Mouse (Mus musculus): ENCODE measurements at regions not wholly inside any gene's neighbourhood (a gene's known extent, or its start where the extent isn't known, plus 50 kb on each side); places are given as distances from the start of the nearest gene placed in this dataset.

DNA sequence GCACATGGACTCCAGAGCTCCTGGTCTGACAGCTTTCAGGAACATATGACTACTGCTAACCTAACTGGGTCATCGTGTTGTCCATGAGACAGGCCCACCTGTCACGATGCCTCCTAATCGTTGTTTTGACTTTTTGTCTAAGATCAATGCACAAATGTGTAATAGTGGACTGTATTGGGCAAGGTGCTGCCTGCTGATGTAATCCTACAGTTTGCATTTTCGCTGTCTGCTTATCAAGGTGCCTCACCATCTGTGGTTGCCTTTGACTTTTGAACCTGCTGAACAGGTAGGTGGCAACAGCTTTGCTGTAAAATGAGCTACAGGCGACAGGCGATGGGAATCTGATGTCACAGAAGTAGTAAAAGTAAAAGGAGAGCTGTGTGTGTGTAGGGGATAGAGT lies 78.0 kb upstream of the Lifr start:
- Histone ChIP-seq H3K4me1 (replicated peaks; ENCODE audit: control insufficient read depth, insufficient read depth, low read length) (no peaks in the 10 kb centered on the region), H3K27ac (no peak overlapping the region), H3K36me3 (replicated peaks; ENCODE audit: control insufficient read depth, insufficient read depth) (no peaks in the 10 kb centered on the region), H3K27me3 (ENCODE audit: control insufficient read depth, insufficient read depth, low read length) (no peaks in the 10 kb centered on the region), H3K4me2 (replicated peaks) (no peak overlapping the region), H3K9ac (no peak overlapping the region), H3K9me3 (ENCODE audit: control insufficient read depth, low read length) (no peaks in the 10 kb centered on the region), H3K4me3 (replicated peaks; ENCODE audit: low read length) (no peak overlapping the region)
- ATAC-seq (ENCODE audit: low FRiP score) (no peak), DNase-seq (ENCODE audit: low spot score) (no peak)
- WGBS = 97% methylated on average over 6 of the region's 6 CpGs

DNA sequence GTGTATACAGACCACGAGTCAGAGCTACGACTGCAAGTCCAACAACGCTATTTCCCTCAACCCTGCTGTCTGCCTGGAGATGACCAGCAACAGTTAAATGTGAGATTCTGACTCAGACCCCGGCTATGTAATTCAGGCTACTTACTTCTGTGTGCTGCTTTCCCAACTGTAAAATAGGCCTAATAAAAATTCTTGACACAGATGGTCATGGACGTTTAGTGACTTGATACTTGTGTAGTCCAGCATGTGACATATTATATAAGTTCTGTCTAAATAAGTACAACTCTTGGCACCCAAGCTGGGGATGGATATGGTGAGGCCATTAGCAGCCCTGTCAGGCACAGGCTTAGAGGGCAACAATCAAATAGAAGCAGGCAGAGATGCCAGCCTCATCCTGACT lies 77.4 kb upstream of the Lifr start:
- H3K4me3 ChIP-seq (replicated peaks; ENCODE audit: low read length) = no peak overlapping the region
- H3K27me3 ChIP-seq (ENCODE audit: control insufficient read depth, insufficient read depth, low read length) = no peaks in the 10 kb centered on the region
- no peaks in the 10 kb centered on the region for H3K4me1 ChIP-seq (replicated peaks; ENCODE audit: control insufficient read depth, insufficient read depth, low read length)
- WGBS = 82% methylated on average over 5 of the region's 5 CpGs
- no peak overlapping the region for H3K9ac ChIP-seq
- no peaks in the 10 kb centered on the region for H3K9me3 ChIP-seq (ENCODE audit: control insufficient read depth, low read length)
- no peaks in the 10 kb centered on the region for H3K36me3 ChIP-seq (replicated peaks; ENCODE audit: control insufficient read depth, insufficient read depth)
- H3K4me2 ChIP-seq (replicated peaks) = no peak overlapping the region
- no peak overlapping the region for H3K27ac ChIP-seq
- DNase-seq (ENCODE audit: low spot score) (no peak), ATAC-seq (ENCODE audit: low FRiP score) (no peak)

DNA sequence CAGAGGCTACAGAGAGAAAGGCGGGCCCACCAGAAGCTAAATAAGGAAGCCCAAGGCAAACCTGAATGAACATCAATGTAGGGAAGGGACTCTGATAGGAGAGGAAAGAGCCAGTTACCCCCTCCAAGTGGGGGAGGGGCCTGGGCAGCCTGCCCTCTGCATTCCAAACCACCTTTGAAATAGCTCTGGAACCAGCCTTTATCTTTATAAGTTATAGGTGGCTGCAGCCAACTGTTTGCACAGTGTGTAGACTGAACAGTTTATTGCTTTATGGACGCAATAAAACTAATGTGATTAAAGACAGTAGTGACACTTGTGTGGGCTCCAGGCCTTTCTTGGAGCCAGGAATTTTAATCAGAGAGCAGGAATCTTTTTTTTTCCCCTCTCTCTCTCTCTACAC lies 75.4 kb upstream of the Lifr start:
- 79% methylated on average over 2 of the region's 2 CpGs for WGBS
- Histone ChIP-seq H3K27ac (no peak overlapping the region), H3K4me2 (replicated peaks) (no peak overlapping the region), H3K36me3 (replicated peaks; ENCODE audit: control insufficient read depth, insufficient read depth) (no peaks in the 10 kb centered on the region), H3K4me3 (replicated peaks; ENCODE audit: low read length) (no peak overlapping the region), H3K27me3 (ENCODE audit: control insufficient read depth, insufficient read depth, low read length) (no peaks in the 10 kb centered on the region), H3K9me3 (ENCODE audit: control insufficient read depth, low read length) (no peaks in the 10 kb centered on the region), H3K4me1 (replicated peaks; ENCODE audit: control insufficient read depth, insufficient read depth, low read length) (no peaks in the 10 kb centered on the region), H3K9ac (no peak overlapping the region)
- no peak for ATAC-seq (ENCODE audit: low FRiP score)
- DNase-seq (ENCODE audit: low spot score) = no peak

GRCm38 (mm10) chr15:7016018-7016417 lies 74.4 kb upstream of the Lifr start:
- ATAC-seq (ENCODE audit: low FRiP score) = no peak
- H3K36me3 ChIP-seq (replicated peaks; ENCODE audit: control insufficient read depth, insufficient read depth) = no peaks in the 10 kb centered on the region
- no peaks in the 10 kb centered on the region for H3K9me3 ChIP-seq (ENCODE audit: control insufficient read depth, low read length)
- WGBS = 61% methylated on average over 3 of the region's 3 CpGs
- DNase-seq (ENCODE audit: low spot score) = no peak
- no peak overlapping the region for H3K27ac ChIP-seq
- H3K27me3 ChIP-seq (ENCODE audit: control insufficient read depth, insufficient read depth, low read length) = no peaks in the 10 kb centered on the region
- no peak overlapping the region for H3K4me2 ChIP-seq (replicated peaks)
- no peak overlapping the region for H3K9ac ChIP-seq
- no peaks in the 10 kb centered on the region for H3K4me1 ChIP-seq (replicated peaks; ENCODE audit: control insufficient read depth, insufficient read depth, low read length)
- H3K4me3 ChIP-seq (replicated peaks; ENCODE audit: low read length) = no peak overlapping the region

- Histone ChIP-seq H3K4me3 (replicated peaks; ENCODE audit: low read length) (no peak overlapping the region), H3K27me3 (ENCODE audit: control insufficient read depth, insufficient read depth, low read length) (no peaks in the 10 kb centered on the region), H3K9me3 (ENCODE audit: control insufficient read depth, low read length) (no peaks in the 10 kb centered on the region), H3K4me2 (replicated peaks) (no peak overlapping the region), H3K36me3 (replicated peaks; ENCODE audit: control insufficient read depth, insufficient read depth) (no peaks in the 10 kb centered on the region), H3K9ac (no peak overlapping the region), H3K4me1 (replicated peaks; ENCODE audit: control insufficient read depth, insufficient read depth, low read length) (no peaks in the 10 kb centered on the region), H3K27ac (no peak overlapping the region)
- no peak for DNase-seq (ENCODE audit: low spot score)
- WGBS = 84% methylated on average over 6 of the region's 6 CpGs
- ATAC-seq (ENCODE audit: low FRiP score) = no peak
Observed at GRCm38 (mm10) chr15:7017281-7017845, 73.1 kb upstream of the Lifr start.

- ATAC-seq (ENCODE audit: low FRiP score) = no peak
- Histone ChIP-seq H3K4me3 (replicated peaks; ENCODE audit: low read length) (no peak overlapping the region), H3K4me1 (replicated peaks; ENCODE audit: control insufficient read depth, insufficient read depth, low read length) (no peaks in the 10 kb centered on the region), H3K9me3 (ENCODE audit: control insufficient read depth, low read length) (no peaks in the 10 kb centered on the region), H3K9ac (no peak overlapping the region), H3K36me3 (replicated peaks; ENCODE audit: control insufficient read depth, insufficient read depth) (no peaks in the 10 kb centered on the region), H3K27me3 (ENCODE audit: control insufficient read depth, insufficient read depth, low read length) (no peaks in the 10 kb centered on the region), H3K4me2 (replicated peaks) (no peak overlapping the region), H3K27ac (no peak overlapping the region)
- no peak for DNase-seq (ENCODE audit: low spot score)
Observed at GRCm38 (mm10) chr15:7022660-7023059, 67.8 kb upstream of the Lifr start.

- Histone ChIP-seq H3K4me2 (replicated peaks) (no peak overlapping the region), H3K36me3 (replicated peaks; ENCODE audit: control insufficient read depth, insufficient read depth) (no peaks in the 10 kb centered on the region), H3K9me3 (ENCODE audit: control insufficient read depth, low read length) (no peaks in the 10 kb centered on the region), H3K4me3 (replicated peaks; ENCODE audit: low read length) (no peak overlapping the region), H3K27ac (no peak overlapping the region), H3K4me1 (replicated peaks; ENCODE audit: control insufficient read depth, insufficient read depth, low read length) (no peaks in the 10 kb centered on the region), H3K9ac (no peak overlapping the region), H3K27me3 (ENCODE audit: control insufficient read depth, insufficient read depth, low read length) (no peaks in the 10 kb centered on the region)
- WGBS = 87% methylated on average over 4 of the region's 4 CpGs
- DNase-seq (ENCODE audit: low spot score) (no peak), ATAC-seq (ENCODE audit: low FRiP score) (no peak)
Observed at GRCm38 (mm10) chr15:7025194-7025593, 65.2 kb upstream of the Lifr start.

GRCm38 (mm10) chr15:7031297-7032043 lies 58.9 kb upstream of the Lifr start:
- Histone ChIP-seq H3K4me3 (replicated peaks; ENCODE audit: low read length) (no peak overlapping the region), H3K4me1 (replicated peaks; ENCODE audit: control insufficient read depth, insufficient read depth, low read length) (no peaks in the 10 kb centered on the region), H3K36me3 (replicated peaks; ENCODE audit: control insufficient read depth, insufficient read depth) (no peaks in the 10 kb centered on the region), H3K9ac (no peak overlapping the region), H3K9me3 (ENCODE audit: control insufficient read depth, low read length) (no peaks in the 10 kb centered on the region), H3K27ac (no peak overlapping the region), H3K4me2 (replicated peaks) (no peak overlapping the region), H3K27me3 (ENCODE audit: control insufficient read depth, insufficient read depth, low read length) (no peaks in the 10 kb centered on the region)
- no peak for DNase-seq (ENCODE audit: low spot score)
- ATAC-seq (ENCODE audit: low FRiP score) = no peak
- 66% methylated on average over 6 of the region's 6 CpGs for WGBS

DNA sequence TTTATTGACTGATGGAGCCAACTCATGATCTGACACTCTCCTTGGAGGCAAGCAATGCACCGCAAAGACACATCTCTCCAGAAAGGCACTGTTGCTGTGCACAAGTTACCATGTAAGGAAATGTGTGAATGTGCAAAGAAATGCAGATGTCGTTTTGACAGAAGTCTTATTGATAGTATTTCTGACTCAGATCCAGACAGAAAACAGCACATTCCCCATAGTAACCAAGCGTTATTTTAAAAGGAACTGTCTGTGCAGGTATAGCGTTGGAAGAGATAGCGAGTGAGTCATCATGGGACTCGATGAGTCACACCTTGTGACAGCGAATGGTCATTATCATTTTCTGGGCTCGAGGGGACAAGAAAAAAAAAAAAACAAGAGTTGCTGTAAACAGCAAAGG lies 52.9 kb upstream of the Lifr start:
- Histone ChIP-seq H3K4me2 (replicated peaks) (no peak overlapping the region), H3K4me1 (replicated peaks; ENCODE audit: control insufficient read depth, insufficient read depth, low read length) (no peaks in the 10 kb centered on the region), H3K4me3 (replicated peaks; ENCODE audit: low read length) (no peak overlapping the region), H3K9me3 (ENCODE audit: control insufficient read depth, low read length) (no peaks in the 10 kb centered on the region), H3K27ac (no peak overlapping the region), H3K27me3 (ENCODE audit: control insufficient read depth, insufficient read depth, low read length) (no peaks in the 10 kb centered on the region), H3K36me3 (replicated peaks; ENCODE audit: control insufficient read depth, insufficient read depth) (no peaks in the 10 kb centered on the region), H3K9ac (no peak overlapping the region)
- 90% methylated on average over 8 of the region's 8 CpGs for WGBS
- DNase-seq (ENCODE audit: low spot score) (no peak), ATAC-seq (ENCODE audit: low FRiP score) (no peak)

DNA sequence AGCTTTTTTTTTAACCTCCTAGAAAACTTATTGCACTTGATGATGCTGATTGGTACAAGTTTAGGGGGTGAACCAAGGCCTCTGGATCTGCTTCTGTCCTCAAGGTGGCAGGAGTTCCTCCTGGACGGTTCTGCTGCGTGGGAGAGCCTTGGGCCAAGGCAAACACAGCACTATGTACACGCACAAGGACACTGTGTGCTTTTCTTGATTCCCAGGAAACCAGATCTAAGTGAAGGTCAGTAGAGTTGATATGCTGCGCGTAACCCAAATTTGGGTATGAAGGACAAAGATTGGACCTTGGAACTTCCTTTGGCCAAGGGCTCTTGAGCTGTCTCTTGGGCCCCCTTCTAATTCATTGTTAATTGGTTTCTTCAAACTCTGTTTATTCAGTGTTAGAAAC lies 51.3 kb upstream of the Lifr start:
- Histone ChIP-seq H3K4me3 (replicated peaks; ENCODE audit: low read length) (no peak overlapping the region), H3K4me1 (replicated peaks; ENCODE audit: control insufficient read depth, insufficient read depth, low read length) (no peaks in the 10 kb centered on the region), H3K36me3 (replicated peaks; ENCODE audit: control insufficient read depth, insufficient read depth) (no peaks in the 10 kb centered on the region), H3K9me3 (ENCODE audit: control insufficient read depth, low read length) (no peaks in the 10 kb centered on the region), H3K4me2 (replicated peaks) (no peak overlapping the region), H3K9ac (no peak overlapping the region), H3K27ac (no peak overlapping the region), H3K27me3 (ENCODE audit: control insufficient read depth, insufficient read depth, low read length) (no peaks in the 10 kb centered on the region)
- ATAC-seq (ENCODE audit: low FRiP score) (no peak), DNase-seq (ENCODE audit: low spot score) (no peak)
- 91% methylated on average over 5 of the region's 5 CpGs for WGBS
